ENCODE assay signal across 8 mouse cellular contexts in genomic region chr15:8884608-8885467, GRCm38 (mm10).
DNase-seq lines count a peak whose midpoint lies in the region; ATAC-seq and TF ChIP-seq lines count a peak whose summit lies in the region.

No protein-coding gene starts in this region.

- TF ChIP-seq POLR2A in cerebellum, adult 2 months (IDR thresholded peaks at IDR 0.05; ENCODE audit: borderline replicate concordance, insufficient read depth, low read length) = no peak

- 50% methylated on average over 18 of the region's 18 CpGs for WGBS in cerebellum, adult 2 months
- WGBS in lung, embryonic 16.5 days = 52% methylated on average over 18 of the region's 18 CpGs
- 57% methylated on average over 18 of the region's 18 CpGs for WGBS in hindbrain, embryonic 14.5 days
- WGBS in neural tube, embryonic 14.5 days = 53% methylated on average over 18 of the region's 18 CpGs

- no peaks in the 10 kb centered on the region for H3K4me1 ChIP-seq in cerebellum, adult 2 months (ENCODE audit: control insufficient read depth, insufficient read depth, low read length)
- H3K4me1 ChIP-seq in lung, embryonic 16.5 days (replicated peaks; ENCODE audit: control insufficient read depth, insufficient read depth, low read length) = no peaks in the 10 kb centered on the region
- H3K4me1 ChIP-seq in hindbrain, embryonic 14.5 days (replicated peaks; ENCODE audit: control insufficient read depth, insufficient read depth, low read length) = no peaks in the 10 kb centered on the region
- no peaks in the 10 kb centered on the region for H3K4me1 ChIP-seq in neural tube, embryonic 14.5 days (ENCODE audit: control insufficient read depth, insufficient read depth, low read length)

- peak; percentile 23 to 25 for DNase-seq in cerebellum, adult 2 months
- DNase-seq in cerebellum, adult 9-11 months = no peak
- DNase-seq in lung, postnatal 14 days = no peak
- peak; percentile 74 for DNase-seq in hindbrain, embryonic 14.5 days (ENCODE audit: low spot score)
- no peak for DNase-seq in urinary bladder, postnatal 36 days (ENCODE audit: low spot score in 2 of 2)

- H3K27me3 ChIP-seq in cerebellum, adult 2 months (ENCODE audit: control insufficient read depth, insufficient read depth, low read length) = no peaks in the 10 kb centered on the region
- H3K27me3 ChIP-seq in lung, embryonic 16.5 days (ENCODE audit: control insufficient read depth, insufficient read depth, low read depth, low read length) = no peaks in the 10 kb centered on the region
- H3K27me3 ChIP-seq in hindbrain, embryonic 14.5 days (ENCODE audit: control insufficient read depth, insufficient read depth, low read length) = no peaks in the 10 kb centered on the region
- H3K27me3 ChIP-seq in neural tube, embryonic 14.5 days (ENCODE audit: control insufficient read depth, insufficient read depth, low read length) = no peaks in the 10 kb centered on the region

- ATAC-seq in lung, embryonic 16.5 days (ENCODE audit: low read depth) = 0 out of 2 replicates have a peak, but pooled peaks have one; percentile 36
- no peak for ATAC-seq in hindbrain, embryonic 14.5 days (ENCODE audit: low FRiP score)
- 0 out of 2 replicates have a peak, but pooled peaks have one; percentile 24 for ATAC-seq in neural tube, embryonic 14.5 days (ENCODE audit: low read depth)
- no peak for ATAC-seq in CD4-positive, CD25-positive, alpha-beta regulatory T cell, adult 4 months

- H3K27ac ChIP-seq in cerebellum, adult 2 months (ENCODE audit: insufficient read depth, low read length) = no peak overlapping the region
- no peak overlapping the region for H3K27ac ChIP-seq in lung, embryonic 16.5 days (ENCODE audit: low read length)
- H3K27ac ChIP-seq in hindbrain, embryonic 14.5 days = no peak overlapping the region
- no peak overlapping the region for H3K27ac ChIP-seq in neural tube, embryonic 14.5 days (ENCODE audit: low read depth, low read length)

- no peak overlapping the region for H3K9ac ChIP-seq in lung, embryonic 16.5 days (ENCODE audit: low read length)
- no peak overlapping the region for H3K9ac ChIP-seq in hindbrain, embryonic 14.5 days
- H3K9ac ChIP-seq in neural tube, embryonic 14.5 days (replicated peaks; ENCODE audit: low read depth, low read length) = no peak overlapping the region

- no peak for TF ChIP-seq CTCF in cerebellum, adult 2 months (IDR thresholded peaks at IDR 0.05; ENCODE audit: borderline replicate concordance, insufficient read depth, low read depth, low read length)

- no peaks in the 10 kb centered on the region for H3K36me3 ChIP-seq in lung, embryonic 16.5 days (ENCODE audit: control insufficient read depth, insufficient read depth, low read length)
- H3K36me3 ChIP-seq in hindbrain, embryonic 14.5 days (replicated peaks; ENCODE audit: control insufficient read depth, insufficient read depth) = no peaks in the 10 kb centered on the region
- no peaks in the 10 kb centered on the region for H3K36me3 ChIP-seq in neural tube, embryonic 14.5 days (ENCODE audit: control insufficient read depth, insufficient read depth, low read length)

- peak overlapping the region; percentile 17; the same call in 1 of the 2 replicates for H3K4me2 ChIP-seq in lung, embryonic 16.5 days (ENCODE audit: low read depth, low read length)
- H3K4me2 ChIP-seq in hindbrain, embryonic 14.5 days (replicated peaks) = no peak overlapping the region
- H3K4me2 ChIP-seq in neural tube, embryonic 14.5 days (ENCODE audit: low read depth, low read length) = no peak overlapping the region

- H3K9me3 ChIP-seq in lung, embryonic 16.5 days (ENCODE audit: control insufficient read depth, low read length) = no peaks in the 10 kb centered on the region
- no peaks in the 10 kb centered on the region for H3K9me3 ChIP-seq in hindbrain, embryonic 14.5 days (ENCODE audit: control insufficient read depth, low read length)
- no peaks in the 10 kb centered on the region for H3K9me3 ChIP-seq in neural tube, embryonic 14.5 days (ENCODE audit: control insufficient read depth, low read length)

- H3K4me3 ChIP-seq in cerebellum, adult 2 months (replicated peaks; ENCODE audit: insufficient read depth, low read depth, low read length) = no peak overlapping the region
- H3K4me3 ChIP-seq in lung, embryonic 16.5 days (ENCODE audit: low read length) = 0 out of 2 replicates have a peak overlapping the region, but pooled peaks have one; percentile 8
- H3K4me3 ChIP-seq in hindbrain, embryonic 14.5 days (replicated peaks; ENCODE audit: low read length) = no peak overlapping the region
- H3K4me3 ChIP-seq in neural tube, embryonic 14.5 days (ENCODE audit: low read depth, low read length) = no peak overlapping the region

Comparison
In these comparisons a context has a peak if more than half of its experiments do, and no peak if none do; other contexts are left out.
1. DNase-seq: peak in cerebellum, adult 2 months (2 of 2) and hindbrain, embryonic 14.5 days (single experiment); none in cerebellum, adult 9-11 months (single experiment), lung, postnatal 14 days (single experiment) and urinary bladder, postnatal 36 days (0 of 2).
2. ATAC-seq: peak in lung, embryonic 16.5 days (single experiment) and neural tube, embryonic 14.5 days (single experiment); none in hindbrain, embryonic 14.5 days (single experiment) and CD4-positive, CD25-positive, alpha-beta regulatory T cell, adult 4 months (single experiment).